Mouse (Mus musculus) limb, embryonic 11.5 days (tissue): Measurements from ENCODE around the gene Sorbs1. TPM values are rescaled to one million over a fixed set of nuclear protein-coding genes. Genes with fewer than 3 reads are reported as not detected.

Experiments used
- ATAC-seq: fragments of 200-750 bp; cut with Nextera tagmentation; 2 replicates; pipeline ENCODE4 v1.8.0; 2017; ENCODE audit warnings: low read depth; ENCODE audit not compliant: insufficient number of reproducible peaks, low FRiP score, low TSS enrichment
- DNase-seq: peaks from one replicate; pipeline ENCODE4 v3.0.0-alpha.2; 2015; ENCODE audit warnings: low spot score
- H3K27ac ChIP-seq: fragments of 300-500 bp; sonication (generic); replicated peaks from 2 replicates; pipeline ENCODE4 v1.5.1; 2014; ENCODE audit warnings: low read depth, mild to moderate bottlenecking, low read length
- H3K27me3 ChIP-seq: fragments of 300-500 bp; sonication (generic); 2 replicates; pipeline ENCODE4 v1.6.1; 2014; ENCODE audit warnings: mild to moderate bottlenecking, low read length, mixed read lengths; ENCODE audit not compliant: control insufficient read depth, insufficient read depth
- H3K36me3 ChIP-seq: fragments of 300-500 bp; sonication (generic); 2 replicates; pipeline ENCODE4 v1.6.1; 2014; ENCODE audit warnings: mild to moderate bottlenecking, low read length, moderate library complexity, mixed read lengths; ENCODE audit not compliant: control insufficient read depth, insufficient read depth
- H3K4me1 ChIP-seq: fragments of 300-500 bp; sonication (generic); 2 replicates; pipeline ENCODE4 v1.6.1; 2014; ENCODE audit warnings: low read length, mixed read lengths; ENCODE audit not compliant: control insufficient read depth, insufficient read depth
- H3K4me2 ChIP-seq: fragments of 300-500 bp; sonication (generic); 2 replicates; pipeline ENCODE4 v1.6.1; 2014; ENCODE audit warnings: low read depth, mild to moderate bottlenecking, moderate library complexity; ENCODE audit not compliant: severe bottlenecking
- H3K4me3 ChIP-seq: fragments of 300-500 bp; sonication (generic); 2 replicates; pipeline ENCODE4 v1.5.1; 2014; ENCODE audit warnings: low read depth, low read length
- H3K9ac ChIP-seq: fragments of 300-500 bp; sonication (generic); 2 replicates; pipeline ENCODE4 v1.6.1; 2014; ENCODE audit warnings: mild to moderate bottlenecking, low read length
- H3K9me3 ChIP-seq: fragments of 300-500 bp; sonication (generic); 2 replicates; pipeline ENCODE4 v1.6.1; 2016; ENCODE audit warnings: low read length; ENCODE audit not compliant: control insufficient read depth
- WGBS: fragments of 180-500 bp; shearing (Covaris S2); extraction: QIAGEN DNeasy Blood & Tissue Kit; methylation state at CpG from one replicate; pipeline ENCODE4 v1.1.7; 2014; 5-methylcytosine and 5-hydroxymethylcytosine counted together
- polyA plus RNA-seq: library from polyadenylated mRNA; unstranded; fragments of >200 nt; fragmentation: Nextera tagmentation; extraction: Ambion mirVana; gene quantifications from 2 replicates; pipeline ENCODE4 v1.2.1, GENCODE M21; 2014

Gene Sorbs1
- polyA plus RNA-seq, 1 experiment from 2014 or later = 25.8 TPM

DNA sequence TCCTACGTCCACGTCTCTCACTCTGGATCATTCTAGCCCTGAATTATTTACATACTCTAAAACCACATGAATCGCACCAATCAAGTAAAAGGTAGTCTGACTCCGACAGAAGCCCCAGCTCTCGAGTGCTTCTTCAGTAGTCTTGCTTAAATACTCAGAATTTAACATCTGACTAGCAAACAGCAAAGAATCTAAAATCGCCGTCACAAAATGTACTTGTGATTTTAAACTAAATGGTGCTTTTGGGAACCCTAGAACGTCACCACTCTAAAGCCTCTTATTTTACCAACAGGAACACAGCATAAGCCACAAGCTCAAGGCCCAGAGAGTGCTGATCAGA is 2.5 kb downstream of the Sorbs1 start:
- no peak for ATAC-seq
- H3K4me1 ChIP-seq = 0 out of 2 replicates have a peak, but pooled peaks cover 5% of the 10 kb centered on the region
- 76% methylated on average over 8 of the region's 8 CpGs for WGBS
- H3K9me3 ChIP-seq = no peaks in the 10 kb centered on the region
- H3K4me3 ChIP-seq = no peak overlapping the region
- no peak overlapping the region for H3K4me2 ChIP-seq
- H3K27ac ChIP-seq = no peak overlapping the region
- DNase-seq = no peak
- no peaks in the 10 kb centered on the region for H3K27me3 ChIP-seq
- H3K36me3 ChIP-seq = no peaks in the 10 kb centered on the region
- H3K9ac ChIP-seq = no peak overlapping the region

DNA sequence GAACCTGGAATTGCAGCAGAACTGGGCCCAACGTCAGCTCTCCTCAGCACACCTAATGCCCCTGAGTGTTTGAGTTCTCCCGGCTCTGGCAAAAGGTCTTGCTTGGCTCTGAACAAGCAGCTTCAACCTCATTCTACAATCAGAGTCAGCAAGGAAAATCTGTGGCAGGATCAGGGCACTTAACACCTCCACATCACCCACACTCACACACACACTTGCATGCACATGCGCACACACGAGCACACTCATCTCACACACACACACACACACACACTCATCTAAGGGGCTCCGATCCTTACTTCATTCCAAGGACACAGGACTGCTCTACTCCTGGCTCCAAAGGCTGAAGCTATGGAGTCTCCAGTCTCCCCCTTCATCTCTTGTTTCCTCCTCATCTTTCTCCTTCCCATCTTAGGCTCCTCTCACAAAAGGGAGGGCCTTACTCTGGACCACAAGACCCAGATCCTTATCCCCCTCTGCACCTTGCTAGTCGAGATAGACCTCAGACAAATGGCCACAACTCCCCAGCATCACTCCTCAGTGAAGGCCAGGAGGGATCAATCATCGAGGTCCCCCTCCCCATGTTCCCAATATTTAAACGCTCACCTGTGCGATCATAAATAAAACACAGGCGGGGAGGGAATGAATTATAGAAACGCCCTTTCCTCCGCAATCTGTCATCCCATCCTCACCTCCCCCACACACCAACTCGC is 3.0 kb downstream of the Sorbs1 start:
- Histone ChIP-seq H3K9me3 (no peaks in the 10 kb centered on the region), H3K27ac (no peak overlapping the region), H3K9ac (no peak overlapping the region), H3K36me3 (no peaks in the 10 kb centered on the region), H3K27me3 (no peaks in the 10 kb centered on the region), H3K4me1 (0 out of 2 replicates have a peak, but pooled peaks cover 5% of the 10 kb centered on the region), H3K4me3 (no peak overlapping the region), H3K4me2 (no peak overlapping the region)
- WGBS = 79% methylated on average over 13 of the region's 13 CpGs
- no peak for DNase-seq
- ATAC-seq = no peak

DNA sequence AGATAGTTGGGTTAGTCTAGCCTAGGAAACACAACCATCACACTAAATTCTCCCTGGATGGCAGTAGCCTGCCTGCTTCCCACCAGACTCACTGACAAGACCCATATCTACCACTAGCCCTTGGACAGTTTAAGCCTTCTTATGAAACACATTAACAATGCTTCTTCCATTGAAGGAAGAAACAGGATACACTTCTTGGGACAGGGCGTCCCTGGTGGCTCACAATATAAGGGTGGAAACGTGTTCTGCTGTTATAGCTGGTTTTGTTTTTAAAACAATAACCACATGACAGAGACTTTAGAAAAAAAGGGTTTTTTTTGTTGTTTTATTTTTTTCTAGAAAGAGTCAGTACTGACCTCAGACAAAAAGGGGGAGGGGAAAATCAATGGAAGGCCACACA is 4.3 kb downstream of the Sorbs1 start:
- no peak for ATAC-seq
- DNase-seq = no peak
- Histone ChIP-seq H3K4me2 (no peak overlapping the region), H3K27me3 (no peaks in the 10 kb centered on the region), H3K4me1 (0 out of 2 replicates have a peak, but pooled peaks cover 5% of the 10 kb centered on the region), H3K9me3 (no peaks in the 10 kb centered on the region), H3K27ac (no peak overlapping the region), H3K36me3 (no peaks in the 10 kb centered on the region), H3K9ac (no peak overlapping the region), H3K4me3 (no peak overlapping the region)
- 90% methylated on average over 2 of the region's 2 CpGs for WGBS

DNA sequence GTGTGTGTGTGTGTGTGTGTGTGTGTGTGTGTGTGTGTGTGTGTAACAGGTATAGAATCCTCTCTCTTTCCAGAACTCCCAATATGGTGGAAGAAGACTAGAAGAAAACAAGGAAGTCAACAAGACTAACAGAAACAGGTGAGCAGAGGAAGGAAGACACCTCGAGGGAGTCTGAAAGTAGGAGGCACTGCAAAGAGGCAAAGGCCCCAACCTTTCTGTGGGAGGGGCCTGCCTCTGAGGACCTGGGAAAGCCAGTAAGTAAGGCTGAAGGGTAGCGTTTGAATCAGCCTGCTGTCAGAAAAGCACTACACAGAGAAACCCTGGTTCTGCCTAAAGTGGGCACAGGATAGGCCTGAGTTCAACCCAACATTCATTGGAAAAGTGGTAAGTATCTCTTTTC is 4.7 kb downstream of the Sorbs1 start:
- Histone ChIP-seq H3K27me3 (no peaks in the 10 kb centered on the region), H3K27ac (no peak overlapping the region), H3K4me3 (no peak overlapping the region), H3K4me2 (no peak overlapping the region), H3K4me1 (0 out of 2 replicates have a peak, but pooled peaks cover 5% of the 10 kb centered on the region), H3K36me3 (no peaks in the 10 kb centered on the region), H3K9ac (no peak overlapping the region), H3K9me3 (no peaks in the 10 kb centered on the region)
- no peak for ATAC-seq
- no peak for DNase-seq
- 51% methylated on average over 2 of the region's 2 CpGs for WGBS

DNA sequence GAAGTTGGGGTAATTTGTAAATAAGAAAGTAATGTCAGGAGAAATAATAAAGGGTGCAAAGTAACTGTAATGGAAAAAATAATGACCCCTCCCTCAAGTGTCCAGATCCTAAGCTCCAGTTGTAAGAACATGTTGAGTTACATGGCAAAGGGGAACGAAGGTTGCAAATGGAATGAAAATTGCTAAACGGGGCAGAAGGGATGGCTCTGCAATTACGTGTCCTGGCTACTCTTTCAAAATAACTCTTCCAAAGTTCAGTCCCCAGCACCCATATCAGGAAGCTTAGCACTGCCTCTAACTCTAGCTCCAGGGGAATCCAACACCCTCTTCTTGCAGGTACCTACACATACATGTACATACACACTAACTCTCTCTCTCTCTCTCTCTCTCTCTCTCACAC is 6.6 kb downstream of the Sorbs1 start:
- Histone ChIP-seq H3K4me2 (no peak overlapping the region), H3K9me3 (no peaks in the 10 kb centered on the region), H3K27ac (no peak overlapping the region), H3K4me1 (0 out of 2 replicates have a peak, but pooled peaks cover 2% of the 10 kb centered on the region), H3K27me3 (no peaks in the 10 kb centered on the region), H3K36me3 (no peaks in the 10 kb centered on the region), H3K9ac (no peak overlapping the region), H3K4me3 (no peak overlapping the region)
- no peak for DNase-seq
- 84% methylated on average over 3 of the region's 3 CpGs for whole genome bisulfite sequencing
- no peak for ATAC-seq

DNA sequence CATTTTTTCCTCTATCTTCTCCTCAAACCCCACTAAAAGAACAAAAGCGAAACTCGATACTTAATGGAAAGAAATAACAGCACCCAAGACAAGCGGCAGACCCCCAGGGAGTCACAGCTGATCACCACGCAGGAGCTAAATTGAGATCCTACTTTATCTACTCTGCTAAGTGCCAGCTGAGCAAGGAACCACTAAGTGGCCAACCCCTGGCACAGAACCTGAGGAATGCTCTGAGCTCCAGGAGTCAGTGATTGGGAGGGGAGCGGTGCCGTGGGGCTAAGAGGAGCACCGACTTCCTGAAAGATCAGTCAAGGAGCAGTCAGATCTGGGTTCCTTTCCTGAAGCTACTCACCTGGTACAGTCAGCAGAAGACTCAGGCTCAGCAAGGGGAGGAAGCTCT is 9.2 kb downstream of the Sorbs1 start:
- Histone ChIP-seq H3K27ac (no peak overlapping the region), H3K4me1 (no peaks in the 10 kb centered on the region)

DNA sequence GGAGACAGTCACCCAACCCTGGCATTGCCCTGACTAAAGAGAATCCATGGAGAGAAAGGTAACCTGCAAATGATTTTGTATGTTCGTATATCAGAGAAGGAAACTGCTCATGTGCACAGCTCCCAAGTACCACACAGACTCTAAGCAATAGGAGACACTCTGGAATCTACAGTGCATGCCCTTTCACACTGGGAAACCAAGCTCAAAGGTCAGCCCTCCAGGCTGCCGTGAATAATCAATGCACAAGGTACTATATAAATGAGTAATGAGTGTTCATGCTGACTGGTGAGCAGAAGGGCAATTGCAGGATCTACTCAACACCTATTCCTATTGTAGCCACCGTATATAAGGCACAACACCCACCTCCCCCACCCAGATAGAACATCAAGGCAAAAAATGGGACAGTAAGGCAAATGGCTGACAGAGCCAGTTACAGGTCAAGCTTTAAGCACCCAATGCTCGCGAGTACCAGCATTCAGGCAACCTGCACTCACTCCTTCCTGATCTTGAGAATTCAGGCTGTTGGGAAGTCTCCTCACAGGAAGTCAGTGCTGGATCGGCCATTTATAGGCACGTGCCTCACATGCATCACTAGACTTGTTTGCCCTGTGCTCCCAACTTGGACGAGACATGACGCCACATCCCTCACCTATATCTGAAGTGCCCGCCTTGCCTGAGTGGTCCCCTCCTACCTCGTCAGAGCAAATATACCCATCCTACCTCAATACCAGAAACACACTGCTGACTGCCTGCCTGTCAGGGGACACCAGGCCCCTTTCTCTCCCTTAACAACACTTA is 13.4 kb downstream of the Sorbs1 start:
- DNase-seq = no peak
- Histone ChIP-seq H3K27ac (no peak overlapping the region), H3K9me3 (no peaks in the 10 kb centered on the region), H3K9ac (no peak overlapping the region), H3K4me2 (no peak overlapping the region), H3K27me3 (no peaks in the 10 kb centered on the region), H3K4me3 (no peak overlapping the region), H3K4me1 (no peaks in the 10 kb centered on the region), H3K36me3 (no peaks in the 10 kb centered on the region)
- WGBS = 78% methylated on average over 11 of the region's 11 CpGs
- no peak for ATAC-seq

More for the DNA sequence above, 9.2 kb downstream of the Sorbs1 start:
- no peaks in the 10 kb centered on the region for H3K36me3 ChIP-seq
- no peak overlapping the region for H3K4me3 ChIP-seq
- H3K9ac ChIP-seq = no peak overlapping the region
- DNase-seq (no peak), ATAC-seq (no peak)
- H3K9me3 ChIP-seq = no peaks in the 10 kb centered on the region
- WGBS = 91% methylated on average over 7 of the region's 7 CpGs
- no peak overlapping the region for H3K4me2 ChIP-seq
- H3K27me3 ChIP-seq = no peaks in the 10 kb centered on the region

DNA sequence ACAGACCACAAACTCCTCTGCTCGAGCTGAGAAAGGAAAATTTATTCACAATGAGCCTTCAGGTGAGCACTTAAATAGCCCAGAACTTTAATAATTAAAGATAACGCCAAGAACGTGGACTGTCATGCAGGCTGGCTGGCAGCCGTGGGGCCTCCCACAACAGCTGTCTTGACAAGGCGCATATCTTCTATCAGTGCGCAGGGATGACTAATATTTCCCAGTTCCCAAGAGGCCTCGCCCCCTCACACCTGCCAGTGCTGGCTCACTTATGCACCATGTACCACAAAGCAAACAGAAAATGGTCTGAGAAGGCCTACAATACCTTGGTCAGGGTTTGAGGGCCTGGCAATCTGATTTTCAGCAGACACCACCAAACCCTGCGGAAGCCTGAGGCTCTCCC is 14.4 kb downstream of the Sorbs1 start:
- H3K36me3 ChIP-seq = no peaks in the 10 kb centered on the region
- DNase-seq (no peak), ATAC-seq (no peak)
- no peak overlapping the region for H3K4me2 ChIP-seq
- no peaks in the 10 kb centered on the region for H3K4me1 ChIP-seq
- H3K9me3 ChIP-seq = no peaks in the 10 kb centered on the region
- no peaks in the 10 kb centered on the region for H3K27me3 ChIP-seq
- no peak overlapping the region for H3K9ac ChIP-seq
- H3K4me3 ChIP-seq = no peak overlapping the region
- WGBS = 81% methylated on average over 8 of the region's 8 CpGs
- no peak overlapping the region for H3K27ac ChIP-seq
